Mouse (Mus musculus) cortical plate, adult 2 months (tissue): ENCODE measurements around the gene Pold2. TPM values are rescaled to one million over a fixed set of nuclear protein-coding genes. Genes with fewer than 3 reads are reported as not detected.

Source experiments
- H3K27ac ChIP-seq: fragments of 200-500 bp; 2 replicates; pipeline ENCODE4 v1.5.1; 2012; ENCODE audit warnings: low read length, control low read depth, inconsistent platforms; ENCODE audit not compliant: insufficient read depth
- H3K4me1 ChIP-seq: fragments of 200-500 bp; 2 replicates; pipeline ENCODE4 v1.6.1; 2011; ENCODE audit warnings: low read length; ENCODE audit not compliant: control insufficient read depth, insufficient read depth
- H3K4me3 ChIP-seq: fragments of 200-500 bp; 2 replicates; pipeline ENCODE4 v1.5.1; 2011; ENCODE audit warnings: mild to moderate bottlenecking, low read length, control low read depth; ENCODE audit not compliant: insufficient read depth
- CTCF ChIP-seq: fragments of 200-500 bp; IDR thresholded peaks from 2 replicates; pipeline ENCODE4 v1.5.1; 2011; ENCODE audit warnings: mild to moderate bottlenecking, control low read depth, low read length; ENCODE audit not compliant: insufficient read depth; ENCODE audit errors: extremely low read depth
- POLR2A ChIP-seq: fragments of 200-500 bp; IDR thresholded peaks from 2 replicates; pipeline ENCODE4 v1.6.1; 2011; ENCODE audit warnings: mild to moderate bottlenecking, low read length, control low read depth; ENCODE audit not compliant: insufficient read depth; ENCODE audit errors: extremely low read depth
- polyA plus RNA-seq: library from polyadenylated mRNA; depleted of rRNA; stranded (reverse); fragments of >200 nt; gene quantifications from 2 replicates; pipeline ENCODE4 v1.2.3, GENCODE M21; 2012

Gene Pold2
- polyA plus RNA-seq, 1 experiment: 26.3 TPM

DNA sequence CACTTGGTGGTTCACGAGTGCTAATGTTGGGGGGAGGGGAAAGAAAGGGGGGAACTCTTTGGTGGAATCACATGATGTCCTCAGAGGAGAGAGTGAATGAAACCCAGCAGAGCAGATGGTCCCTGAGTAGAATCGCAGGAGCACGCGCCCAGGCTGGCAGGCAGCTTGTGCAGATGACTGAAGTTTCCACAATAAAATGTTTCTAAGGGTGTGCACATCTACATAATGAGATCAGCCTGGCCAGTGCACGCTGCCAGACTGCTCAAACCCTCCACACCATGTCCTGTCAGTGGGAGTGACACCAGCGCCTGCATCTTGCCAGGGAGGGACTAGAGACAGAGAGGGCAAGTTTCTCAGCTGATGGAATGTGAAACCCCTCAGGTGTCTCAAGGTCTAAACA is 29.4 kb downstream of the Pold2 start:
- TF ChIP-seq POLR2A: no peak
- no peak for TF ChIP-seq CTCF
- Histone ChIP-seq H3K4me1 (no peaks in the 10 kb centered on the region; the same call in 1 of the 2 replicates), H3K27ac (no peak overlapping the region), H3K4me3 (no peak overlapping the region)

DNA sequence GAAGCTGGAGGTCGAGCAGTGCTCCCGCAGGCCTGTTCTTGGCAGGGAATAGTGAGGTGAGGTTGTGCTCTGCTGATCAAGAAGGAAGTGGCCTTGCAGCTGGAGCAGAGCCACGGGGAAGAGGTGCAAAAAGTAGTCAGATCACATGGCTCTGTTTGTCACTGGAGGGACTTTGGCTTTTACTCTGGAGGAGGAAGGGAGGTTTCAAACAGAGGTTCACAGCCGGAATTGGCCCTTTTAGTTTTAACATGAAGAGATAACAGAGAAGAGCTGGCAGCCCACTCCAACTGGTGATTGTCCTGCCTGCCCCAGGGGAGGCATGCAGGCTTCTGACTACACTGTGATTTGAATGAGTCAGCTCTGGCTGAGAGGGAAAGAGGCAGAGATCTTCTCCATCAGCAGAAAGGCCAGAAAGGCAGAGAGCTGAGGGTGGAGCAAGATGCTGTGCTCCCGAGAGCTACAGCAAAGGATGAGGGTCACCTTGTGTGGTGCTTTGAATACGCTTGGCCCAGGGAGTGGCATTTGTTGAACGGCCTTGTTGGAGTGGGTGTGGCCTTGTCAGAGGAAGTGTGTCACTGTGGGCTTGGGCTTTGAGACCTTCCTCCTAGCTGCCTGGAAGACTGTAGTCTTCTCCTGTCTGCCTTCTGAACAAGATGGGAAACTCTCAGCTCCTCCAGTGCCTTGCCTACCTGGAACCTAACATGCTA is 31.3 kb downstream of the Pold2 start:
- Histone ChIP-seq H3K4me1 (no peaks in the 10 kb centered on the region; the same call in 1 of the 2 replicates), H3K27ac (no peak overlapping the region), H3K4me3 (no peak overlapping the region)
- TF ChIP-seq POLR2A (no peak), CTCF (no peak)

DNA sequence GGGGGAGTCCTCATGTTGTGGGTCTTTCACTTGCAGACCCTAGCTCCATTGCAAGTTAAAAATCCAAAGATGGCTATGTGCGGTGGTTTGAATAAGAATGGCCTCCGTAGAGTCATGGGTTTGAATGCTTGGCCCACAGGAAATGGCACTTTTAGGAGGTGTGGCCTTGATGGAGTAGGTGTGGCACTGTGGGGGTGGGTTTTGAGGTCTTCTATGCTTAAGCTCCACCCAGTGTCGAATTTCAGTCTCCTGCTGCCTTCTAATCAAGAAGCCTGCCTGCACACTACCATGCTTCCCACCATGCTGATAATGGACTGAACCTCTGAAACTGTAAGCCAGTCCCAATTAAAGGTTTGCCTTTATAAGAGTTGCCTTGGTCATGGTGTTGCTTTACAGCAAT is 35.0 kb downstream of the Pold2 start:
- no peak for TF ChIP-seq POLR2A
- TF ChIP-seq CTCF: no peak
- no peak overlapping the region for H3K27ac ChIP-seq
- no peak overlapping the region for H3K4me3 ChIP-seq
- no peaks in the 10 kb centered on the region for H3K4me1 ChIP-seq

DNA sequence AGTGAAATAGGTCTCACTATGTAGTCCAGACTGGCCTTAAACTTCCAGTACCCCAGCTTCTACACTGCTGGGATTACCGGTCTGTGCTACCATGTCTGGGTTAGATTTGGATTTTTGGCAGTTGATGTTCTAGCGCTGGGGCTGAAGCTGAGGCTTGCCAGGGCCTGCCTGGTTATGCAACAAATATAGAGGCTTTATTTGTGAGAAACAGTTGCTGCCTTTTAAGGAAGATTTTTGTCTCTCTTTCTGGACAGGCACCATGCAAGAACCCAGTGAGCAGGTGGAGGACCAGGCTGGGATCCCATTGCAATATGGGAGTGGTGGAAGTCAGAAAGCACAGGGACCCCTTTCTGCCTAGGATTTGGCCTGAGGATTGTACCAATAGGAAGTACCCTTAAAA is 36.3 kb downstream of the Pold2 start:
- Histone ChIP-seq H3K27ac (no peak overlapping the region), H3K4me1 (no peaks in the 10 kb centered on the region), H3K4me3 (no peak overlapping the region)
- TF ChIP-seq POLR2A (no peak), CTCF (no peak)

DNA sequence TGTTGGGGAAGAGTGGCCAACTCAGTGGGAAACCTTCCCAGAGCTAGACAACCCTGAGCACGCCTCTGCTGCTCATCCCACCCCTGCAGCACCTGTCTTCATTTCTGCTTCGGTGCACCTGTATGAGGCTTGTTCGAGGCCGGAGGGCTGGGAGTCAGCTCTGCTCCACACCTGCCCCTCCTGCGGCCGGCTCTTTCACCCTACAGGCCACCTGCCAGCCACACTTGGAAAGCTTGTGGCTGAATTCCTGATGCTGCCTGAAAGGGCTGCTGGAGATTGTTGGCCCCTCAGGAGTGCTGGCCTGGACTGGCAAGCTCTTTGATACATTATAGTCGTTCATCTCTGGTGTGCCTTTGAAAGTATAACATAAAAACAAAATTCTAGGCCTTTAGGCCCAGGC is 37.7 kb downstream of the Pold2 start:
- TF ChIP-seq POLR2A: no peak
- TF ChIP-seq CTCF: no peak
- H3K27ac ChIP-seq: no peak overlapping the region
- no peak overlapping the region for H3K4me3 ChIP-seq
- no peaks in the 10 kb centered on the region for H3K4me1 ChIP-seq

DNA sequence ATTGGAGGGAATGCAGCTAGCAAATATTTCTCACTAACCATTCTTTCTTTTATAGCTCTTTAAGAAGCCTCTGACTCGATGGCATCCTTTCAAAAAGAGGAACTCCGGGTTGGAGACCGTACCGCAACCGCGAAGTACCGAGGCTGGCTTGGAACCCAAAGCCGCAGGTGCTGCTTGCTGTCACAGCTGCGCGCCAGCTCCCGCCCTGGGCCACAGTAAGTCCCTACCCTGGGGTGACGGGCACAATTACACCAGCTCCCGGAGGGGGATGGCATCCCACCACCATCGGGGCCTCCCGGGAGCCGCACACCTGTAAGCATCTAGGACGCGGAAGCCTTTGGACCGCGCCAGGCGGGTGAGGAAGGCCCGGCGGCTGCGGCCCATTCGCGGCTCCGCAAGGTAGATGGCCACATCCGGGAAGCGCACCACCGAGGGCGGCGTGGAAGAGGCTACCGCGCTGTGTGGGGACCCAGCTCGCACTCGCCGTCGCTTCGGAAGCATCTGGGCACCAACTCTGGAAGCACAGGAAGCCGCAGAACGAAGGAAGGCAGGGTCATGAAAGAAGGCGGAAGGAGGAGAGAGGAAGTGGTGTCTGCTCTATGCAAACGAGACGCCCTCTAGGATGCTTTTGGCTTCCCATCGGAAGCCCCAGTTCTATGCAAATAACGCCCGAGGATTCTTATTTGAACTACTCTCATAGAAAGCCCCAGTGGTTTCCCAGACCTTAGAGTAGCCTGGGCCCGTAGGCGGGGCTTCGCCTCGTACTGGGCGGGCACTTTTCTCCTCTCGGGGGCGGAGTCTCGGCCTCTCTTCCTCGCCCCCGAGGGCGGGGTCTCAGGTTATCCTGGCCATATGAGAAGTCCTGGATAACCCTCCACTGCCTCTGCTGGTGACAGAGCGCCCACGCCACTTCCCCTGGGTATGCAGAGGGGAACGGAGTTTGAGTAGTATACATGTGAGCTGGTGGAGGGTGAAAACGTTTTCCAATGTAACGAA is 40.5 kb downstream of the Pold2 start, which contains the start of gene Polm:
Gene Polm, minus strand, starts transcription at position 766 of the 996 bp plus-strand sequence.
- peak within 1 kb of the TSS; percentile 76 for H3K4me3 ChIP-seq
- 0 out of 2 replicates have a peak within 1 kb of the TSS, but pooled peaks have one; percentile 35 for H3K27ac ChIP-seq
- TF ChIP-seq CTCF (peak; percentile 38; the same call in 1 of the 2 replicates), POLR2A (peak; percentile 41; the same call in 1 of the 2 replicates)
- no peaks in the 10 kb centered on the region for H3K4me1 ChIP-seq

DNA sequence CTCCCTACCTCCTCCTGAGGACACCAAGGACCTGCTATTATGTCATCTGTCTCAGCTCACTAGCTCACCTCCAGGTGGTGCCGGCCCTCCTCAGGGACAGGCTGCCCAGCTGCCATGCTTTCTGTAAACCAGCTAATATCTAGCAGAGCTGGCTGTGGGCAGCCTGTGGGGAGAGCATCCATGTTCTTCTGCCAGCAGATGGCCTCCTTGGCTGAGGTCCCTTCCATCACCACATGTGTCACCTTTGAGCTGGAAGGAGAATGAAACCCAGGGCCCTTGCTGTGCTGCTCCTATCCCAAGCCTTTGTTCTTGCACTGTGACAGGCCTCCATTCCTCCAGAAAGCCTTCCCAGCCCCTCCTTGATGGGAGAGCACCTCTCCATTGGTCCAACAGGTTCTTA is 42.0 kb downstream of the Pold2 start:
- no peak for TF ChIP-seq POLR2A
- TF ChIP-seq CTCF: peak; percentile 39
- H3K4me1 ChIP-seq: no peaks in the 10 kb centered on the region
- no peak overlapping the region for H3K4me3 ChIP-seq
- H3K27ac ChIP-seq: no peak overlapping the region

DNA sequence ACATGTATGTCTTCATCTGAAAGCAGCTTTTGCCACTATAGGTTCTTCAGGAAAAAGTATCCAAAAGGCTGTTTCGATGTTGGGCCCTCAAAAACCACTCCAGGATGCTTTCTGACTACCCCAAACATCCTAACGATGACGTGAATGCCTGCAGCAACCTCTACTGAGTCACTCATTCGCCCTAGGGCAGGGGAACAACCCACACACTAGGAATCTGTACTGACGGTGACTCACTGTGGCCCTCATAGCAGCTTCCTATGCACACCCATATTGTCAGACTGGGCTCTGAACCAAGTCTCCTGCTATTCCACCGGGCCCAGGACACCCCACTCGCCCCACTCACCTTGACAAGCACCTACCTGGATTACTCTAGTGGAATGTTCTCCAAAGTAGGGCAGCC is 43.0 kb downstream of the Pold2 start:
- H3K4me3 ChIP-seq: no peak overlapping the region
- H3K4me1 ChIP-seq: no peaks in the 10 kb centered on the region
- no peak overlapping the region for H3K27ac ChIP-seq
- no peak for TF ChIP-seq CTCF
- no peak for TF ChIP-seq POLR2A

DNA sequence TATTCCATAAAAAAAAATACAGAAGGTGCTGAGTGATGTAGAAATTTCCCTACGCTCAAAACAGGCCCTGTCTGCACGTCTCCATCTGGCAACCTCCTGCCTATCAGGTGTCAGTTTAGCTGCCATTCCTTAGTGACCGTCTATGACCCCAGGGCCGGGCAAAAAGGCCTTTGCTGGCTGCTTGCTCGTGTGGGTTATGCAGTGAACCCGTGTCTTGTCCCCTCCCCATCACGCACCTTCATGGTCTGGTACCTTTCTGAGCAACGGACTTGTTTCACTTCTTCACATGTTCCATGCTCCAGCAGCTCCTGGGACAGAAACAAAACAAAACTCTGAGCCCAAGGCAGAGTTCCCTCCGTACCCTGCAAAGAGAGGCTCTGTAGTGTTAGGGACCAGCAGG is 43.6 kb downstream of the Pold2 start:
- Histone ChIP-seq H3K4me3 (no peak overlapping the region), H3K4me1 (no peaks in the 10 kb centered on the region), H3K27ac (no peak overlapping the region)
- no peak for TF ChIP-seq POLR2A
